Mouse (Mus musculus) spleen, postnatal 36 days (tissue): ENCODE results near the gene Mmgt2.

Source experiments
- DNase-seq, 2 experiments: peaks; one replicate each; pipeline ENCODE4 v3.0.0; 2022; ENCODE audit warnings: low spot score in 2 of 2, mixed read lengths in 1 of 2

Mmgt2 gene

DNA sequence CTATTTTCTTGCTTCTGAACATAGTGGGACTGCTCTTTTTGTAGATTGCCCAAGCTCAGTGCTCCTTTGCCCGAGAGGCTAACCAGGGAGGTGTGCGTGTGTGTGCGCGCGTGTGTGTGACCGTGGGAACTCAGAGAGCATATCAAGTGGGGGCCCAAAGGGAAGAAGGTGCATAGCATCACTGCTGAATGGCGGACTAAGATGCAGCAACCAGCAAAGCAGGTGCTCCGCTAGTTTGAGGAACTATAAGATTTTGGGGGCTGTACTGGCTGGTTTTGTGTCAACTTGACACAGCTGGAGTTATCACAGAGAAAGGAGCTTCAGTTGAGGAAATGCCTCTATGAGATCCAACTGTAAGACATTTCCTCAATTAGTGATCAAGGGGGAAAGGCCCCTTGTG lies 27.4 kb upstream of the Mmgt2 start:
- no peak for DNase-seq

DNA sequence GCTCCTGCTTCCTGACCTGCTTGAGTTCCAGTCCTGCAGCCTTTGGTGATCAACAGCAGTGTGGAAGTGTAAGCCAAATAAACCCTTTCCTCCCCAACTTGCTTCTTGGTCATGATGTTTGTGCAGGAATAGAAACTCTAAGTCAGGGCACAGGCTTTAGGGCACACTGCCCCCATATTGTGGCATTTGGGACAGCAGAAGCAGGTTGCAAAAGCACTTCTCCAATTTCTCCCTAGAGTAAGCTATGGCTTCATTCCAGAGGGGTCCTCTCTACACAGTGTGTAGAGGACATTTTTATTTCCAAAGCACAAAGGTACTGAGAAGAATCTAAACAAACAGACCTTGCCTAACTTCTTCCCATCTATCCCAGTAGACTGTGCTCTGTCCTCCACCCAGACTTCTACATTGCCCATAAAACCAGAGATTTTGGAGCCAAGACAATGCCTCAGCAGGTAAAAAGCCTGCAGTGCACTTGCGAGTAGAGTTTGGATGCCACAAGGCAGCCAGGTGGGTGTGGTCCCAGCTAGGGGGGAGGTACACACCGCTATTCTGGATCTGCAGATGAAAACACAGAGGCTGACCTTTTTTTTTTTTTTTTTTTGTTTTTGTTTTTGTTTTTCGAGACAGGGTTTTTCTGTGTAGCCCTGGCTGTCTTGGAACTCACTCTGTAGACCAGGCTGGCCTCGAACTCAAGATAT lies 26.7 kb upstream of the Mmgt2 start:
- no peak for DNase-seq

DNA sequence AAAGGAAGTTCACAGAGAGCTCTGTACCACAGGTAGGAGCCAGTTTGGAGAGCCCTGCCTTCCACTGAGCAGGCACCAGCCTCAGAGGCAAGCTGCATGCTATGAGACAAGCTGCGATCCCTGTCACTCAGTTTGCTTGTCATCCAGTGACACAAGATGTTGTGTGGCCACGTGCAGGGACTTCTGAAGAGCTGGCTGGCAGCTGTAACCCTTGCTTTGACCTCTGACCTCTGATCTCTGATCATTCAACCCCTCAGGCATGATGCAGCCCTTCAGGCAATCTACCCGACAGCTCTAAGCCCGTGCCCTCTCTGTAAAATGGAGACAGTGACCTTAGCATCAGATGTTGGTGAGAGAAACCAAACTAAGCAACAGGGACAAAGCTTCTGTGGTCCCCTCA lies 25.6 kb upstream of the Mmgt2 start:
- no peak for DNase-seq

DNA sequence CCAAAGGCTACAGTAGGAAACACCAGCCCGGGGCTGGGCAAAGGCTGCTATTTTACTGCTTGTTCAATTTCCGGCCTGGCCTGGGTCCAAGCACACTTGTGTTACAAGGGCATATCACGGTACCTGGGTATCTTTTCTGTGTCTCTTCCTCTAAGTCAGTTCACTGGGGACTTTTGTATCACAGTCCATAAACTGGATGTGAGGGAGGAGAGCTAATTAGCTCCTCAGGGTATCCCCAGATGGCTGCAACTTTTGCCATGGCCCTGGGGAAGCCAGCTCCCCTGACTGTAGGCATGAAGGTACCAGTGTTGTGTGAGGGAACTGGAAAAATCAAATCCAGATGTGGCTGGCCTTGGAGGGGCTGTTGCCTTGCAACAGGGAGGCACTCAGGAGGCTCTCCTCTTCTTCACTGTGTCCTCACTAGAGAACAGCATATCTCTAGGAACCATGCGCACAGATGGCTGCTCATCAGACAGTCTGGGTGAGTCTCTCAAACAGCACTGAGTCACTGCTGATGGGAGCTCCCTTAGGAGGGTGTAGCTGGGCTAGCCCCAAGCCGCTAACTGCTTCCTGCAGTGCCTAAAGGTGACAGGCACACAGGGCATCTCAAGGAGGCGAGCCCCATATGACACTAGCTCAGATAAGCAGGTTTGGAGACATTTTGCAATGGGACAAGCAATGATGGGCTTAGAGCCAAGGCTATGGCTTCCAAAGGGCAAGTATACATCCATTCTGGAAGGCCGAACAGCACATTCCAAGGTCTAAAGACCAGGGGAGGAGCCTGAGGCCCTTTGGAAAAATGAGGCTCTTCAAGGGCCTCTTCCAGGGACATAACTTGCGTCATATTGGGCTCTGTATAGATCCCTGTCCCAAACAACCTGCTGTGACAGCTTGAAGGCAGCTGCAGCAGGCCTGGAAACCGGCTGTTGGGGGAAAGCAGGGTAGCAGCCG lies 23.8 kb upstream of the Mmgt2 start:
- DNase-seq, result no peak

DNA sequence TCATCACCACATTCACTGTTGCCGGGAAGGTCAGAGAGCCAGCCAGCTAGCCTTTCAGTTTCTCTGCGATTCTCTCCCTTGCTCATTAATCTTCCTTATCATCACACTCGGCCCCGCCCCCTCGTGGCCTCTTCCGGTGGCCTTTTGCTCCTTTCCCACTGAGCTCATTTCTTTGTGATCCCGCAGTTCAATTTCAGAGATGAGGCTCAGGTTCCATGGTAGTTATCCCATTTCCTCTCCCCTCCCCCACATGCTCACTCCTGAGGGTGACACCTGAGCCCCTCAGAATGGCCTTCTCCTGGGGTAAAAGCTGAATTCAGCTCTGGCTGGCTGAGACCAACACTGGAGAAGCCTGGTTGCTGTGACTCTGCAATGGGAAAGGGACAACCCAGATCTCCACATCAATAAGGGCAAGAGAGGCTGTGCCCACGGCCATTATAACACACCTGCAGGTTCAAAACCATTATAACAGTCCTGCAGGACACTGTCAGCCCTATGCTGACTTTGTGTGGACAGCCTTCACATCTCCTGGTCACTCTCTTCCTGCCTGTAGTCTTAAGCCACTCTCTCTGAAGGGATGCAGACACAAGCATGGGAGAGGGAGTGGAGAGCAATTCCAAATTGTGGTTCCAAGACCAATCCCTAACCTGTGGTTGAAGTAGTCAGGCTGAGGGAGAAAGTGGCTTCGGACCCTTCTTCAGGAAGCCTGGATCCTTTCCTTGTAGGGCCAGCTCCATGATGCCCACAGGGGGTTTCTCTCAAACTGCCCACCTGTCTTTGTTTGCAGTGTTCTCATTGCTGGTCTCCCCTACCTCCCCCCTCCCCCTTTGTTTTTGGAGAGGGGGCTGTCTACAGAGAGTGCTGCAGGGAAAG lies 18.9 kb upstream of the Mmgt2 start:
- DNase-seq, result no peak

DNA sequence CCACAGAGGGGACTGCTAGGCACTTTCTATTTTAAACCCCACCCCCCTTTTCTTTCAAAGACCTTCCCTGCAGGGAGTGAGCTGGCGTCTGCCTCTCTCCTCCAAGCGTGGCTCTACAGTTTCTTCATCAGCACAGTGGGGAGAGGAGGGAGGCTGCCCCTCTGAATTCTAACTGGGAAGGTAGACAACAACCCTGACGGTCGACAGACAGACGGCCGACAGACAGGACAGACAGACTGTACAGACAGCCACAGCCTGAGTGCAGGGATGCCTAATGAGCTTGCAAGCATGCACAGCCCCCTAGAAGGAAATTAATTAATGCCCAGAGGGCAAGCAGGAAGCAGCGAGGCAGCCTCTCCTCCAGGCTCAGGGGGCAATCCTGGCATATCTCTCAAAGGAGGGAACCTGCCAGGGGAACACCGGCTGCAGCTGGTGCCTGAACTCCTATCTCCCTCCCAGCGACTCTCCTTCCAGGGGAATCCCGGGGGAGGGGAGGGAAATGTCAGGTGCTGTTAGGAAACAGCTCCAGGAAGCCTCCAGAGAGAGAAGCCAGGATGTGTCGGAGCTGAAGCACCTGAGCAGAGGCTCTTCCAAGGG lies 18.1 kb upstream of the Mmgt2 start:
- no peak for DNase-seq

DNA sequence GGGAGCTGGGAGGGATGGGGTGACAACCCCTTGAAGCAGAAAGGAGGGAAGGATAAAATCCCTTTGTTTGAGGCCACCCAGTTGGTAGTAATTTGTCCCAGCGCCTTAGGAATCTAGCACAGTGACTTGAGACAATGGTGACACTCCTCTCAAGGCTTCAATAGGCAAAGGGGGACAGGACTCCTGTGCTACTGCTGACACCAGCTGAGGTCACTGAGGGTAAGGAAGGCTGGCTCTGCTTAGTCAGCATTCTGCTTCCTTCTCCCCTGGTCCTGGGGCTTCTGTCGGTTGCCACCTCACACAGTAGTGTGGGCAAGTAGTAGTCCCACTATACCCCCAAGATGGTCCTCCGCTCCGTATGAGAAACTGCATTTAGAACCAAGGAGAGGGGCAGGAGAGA lies 17.3 kb upstream of the Mmgt2 start:
- DNase-seq, result no peak

DNA sequence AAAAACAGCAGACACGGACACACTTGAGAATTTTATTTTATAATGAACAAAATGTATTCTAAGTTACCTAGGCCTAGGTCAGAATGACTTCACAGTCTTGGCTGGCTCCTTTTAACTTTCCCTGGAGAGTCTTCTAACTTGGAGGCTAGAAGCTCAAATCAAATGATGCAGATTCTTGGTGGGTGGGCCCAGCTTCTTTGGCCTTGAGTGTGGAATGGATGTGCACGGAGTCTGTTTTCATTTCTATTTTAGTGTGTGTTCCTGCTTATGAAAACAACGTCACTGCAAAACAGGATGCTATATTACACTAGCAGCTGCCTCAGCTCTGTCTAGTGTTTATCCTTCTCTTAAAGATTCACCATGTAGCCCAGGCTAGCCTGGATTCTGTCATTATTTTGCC lies 13.1 kb upstream of the Mmgt2 start:
- DNase-seq, result no peak

DNA sequence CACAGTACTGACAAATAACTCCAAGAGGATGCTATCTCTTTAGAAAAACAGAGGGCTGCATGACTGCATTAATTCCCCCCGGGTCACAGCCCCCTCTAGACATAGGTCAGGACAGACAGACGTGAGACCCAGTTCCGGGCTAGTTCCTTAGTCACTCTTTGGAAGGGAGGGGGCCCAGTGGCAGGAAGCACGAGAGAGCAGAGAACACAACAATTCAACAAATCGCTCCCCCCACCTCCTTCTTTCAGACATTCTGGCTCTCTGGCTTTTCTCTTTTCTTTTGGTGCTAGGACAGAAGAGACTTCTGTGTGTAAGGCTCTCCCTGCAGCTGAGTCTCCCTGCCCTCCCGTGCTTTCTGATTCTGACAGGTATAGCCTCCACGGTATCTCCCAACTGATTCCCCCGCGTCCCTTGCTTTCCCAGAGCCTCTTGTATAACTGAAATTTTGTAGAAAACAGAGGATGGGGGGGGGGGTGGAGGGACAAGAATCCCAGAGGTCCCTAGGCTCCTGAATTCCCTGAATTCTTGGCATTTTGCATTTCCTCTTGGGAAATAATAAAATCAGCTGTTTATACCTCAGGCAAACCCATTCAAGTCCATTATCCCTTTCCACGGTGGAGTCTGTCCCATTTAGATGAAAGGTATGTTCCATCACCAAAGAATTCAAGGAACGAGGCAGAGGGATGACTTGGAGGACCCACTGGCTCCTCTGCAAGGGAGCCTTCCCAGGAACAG lies 12.2 kb upstream of the Mmgt2 start:
- DNase-seq, result no peak

DNA sequence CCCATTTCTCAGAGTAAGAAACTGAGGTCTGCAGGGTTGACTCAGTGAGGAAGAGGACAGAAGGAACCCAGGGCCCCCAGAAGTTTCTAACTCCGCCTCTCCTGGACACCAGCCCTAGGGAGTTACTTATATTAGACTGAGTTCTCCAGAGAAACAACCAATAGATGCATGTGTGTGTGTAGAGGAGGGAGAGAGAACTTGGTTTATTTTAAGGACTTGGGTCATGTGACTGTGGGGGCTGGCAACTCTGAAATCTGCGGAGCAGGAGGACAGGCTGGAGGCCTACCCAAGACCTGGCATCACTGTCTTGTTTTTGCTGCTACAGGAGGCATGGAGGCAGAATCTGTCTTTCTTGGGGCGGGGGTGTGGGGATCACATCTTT lies 11.6 kb upstream of the Mmgt2 start:
- no peak for DNase-seq

DNA sequence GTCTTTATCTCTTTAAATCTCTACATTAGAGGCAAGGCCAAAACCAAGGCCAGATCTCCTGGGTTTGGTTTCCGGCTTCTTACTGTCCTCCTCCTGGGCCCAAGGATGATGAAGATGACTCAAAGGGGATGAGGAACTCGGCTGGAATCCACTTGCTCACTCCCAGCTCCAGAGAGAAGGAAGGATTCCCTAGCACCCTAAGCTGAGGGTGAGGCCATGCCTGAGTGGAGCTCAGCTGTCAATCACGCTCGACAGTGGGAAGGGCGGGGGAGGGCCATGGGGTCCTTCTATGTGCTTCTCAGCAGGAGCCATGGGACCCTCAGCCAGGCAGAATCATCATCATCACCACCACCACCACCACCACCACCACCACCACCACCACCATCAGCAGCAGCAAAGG lies 11.1 kb upstream of the Mmgt2 start:
- no peak for DNase-seq

DNA sequence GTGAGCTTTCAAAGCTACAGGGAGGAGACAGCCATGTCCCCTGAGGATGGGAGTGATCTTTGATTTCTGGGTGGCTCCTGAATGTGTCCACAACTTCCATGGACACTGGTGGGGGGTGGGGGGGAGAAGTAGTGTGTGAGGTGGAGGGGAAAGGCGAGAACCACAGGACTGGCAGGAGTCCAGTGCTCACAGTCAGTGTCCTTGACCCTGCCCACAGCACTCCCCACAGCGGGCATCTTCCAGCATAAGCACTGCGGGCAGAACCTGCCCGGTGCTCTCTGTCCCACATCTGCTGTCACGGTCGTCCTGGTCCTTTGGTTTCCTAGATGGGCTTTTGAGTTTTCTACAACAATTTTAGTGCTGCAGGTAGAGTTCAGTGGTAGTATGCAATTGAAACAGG lies 10.7 kb upstream of the Mmgt2 start:
- no peak for DNase-seq

DNA sequence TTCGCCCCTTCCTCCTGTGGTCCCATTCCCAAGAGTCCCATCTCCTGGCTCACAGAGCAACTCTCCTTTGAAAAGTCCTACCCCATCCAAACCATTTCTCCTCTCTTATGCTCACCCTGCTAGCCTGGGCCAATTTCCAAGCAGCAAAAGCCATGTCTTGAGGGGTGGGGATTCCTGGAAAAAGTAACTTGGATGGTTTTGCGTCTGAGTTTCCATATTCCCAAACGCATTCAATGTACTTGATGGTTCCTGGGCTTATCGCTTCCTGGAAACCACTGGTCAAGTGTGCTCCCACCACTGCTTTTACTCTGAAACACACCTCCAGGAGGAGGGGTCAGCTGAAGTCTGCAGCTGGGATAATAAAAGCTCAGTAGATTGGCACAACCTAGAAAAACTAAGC lies 10.1 kb upstream of the Mmgt2 start:
- no peak for DNase-seq

DNA sequence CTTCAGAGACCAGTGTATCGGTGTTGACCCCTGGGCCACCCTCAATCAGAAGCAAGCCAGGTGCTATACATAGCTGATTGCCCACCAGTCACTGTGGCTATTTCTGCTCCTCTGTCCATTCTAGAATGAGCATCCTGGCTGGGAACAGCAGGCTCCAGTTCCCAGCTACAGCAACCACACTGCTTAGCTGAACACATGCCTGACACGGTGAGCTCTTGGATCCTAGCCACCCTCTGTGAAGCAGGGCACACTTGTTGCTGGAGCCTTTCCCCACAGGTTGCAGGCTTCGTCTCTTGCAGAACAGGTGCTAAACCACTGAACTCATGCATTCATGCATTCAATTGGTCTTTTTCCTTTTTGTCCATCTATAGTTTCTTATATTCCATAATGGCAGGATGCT lies 8.1 kb upstream of the Mmgt2 start:
- DNase-seq, result no peak

DNA sequence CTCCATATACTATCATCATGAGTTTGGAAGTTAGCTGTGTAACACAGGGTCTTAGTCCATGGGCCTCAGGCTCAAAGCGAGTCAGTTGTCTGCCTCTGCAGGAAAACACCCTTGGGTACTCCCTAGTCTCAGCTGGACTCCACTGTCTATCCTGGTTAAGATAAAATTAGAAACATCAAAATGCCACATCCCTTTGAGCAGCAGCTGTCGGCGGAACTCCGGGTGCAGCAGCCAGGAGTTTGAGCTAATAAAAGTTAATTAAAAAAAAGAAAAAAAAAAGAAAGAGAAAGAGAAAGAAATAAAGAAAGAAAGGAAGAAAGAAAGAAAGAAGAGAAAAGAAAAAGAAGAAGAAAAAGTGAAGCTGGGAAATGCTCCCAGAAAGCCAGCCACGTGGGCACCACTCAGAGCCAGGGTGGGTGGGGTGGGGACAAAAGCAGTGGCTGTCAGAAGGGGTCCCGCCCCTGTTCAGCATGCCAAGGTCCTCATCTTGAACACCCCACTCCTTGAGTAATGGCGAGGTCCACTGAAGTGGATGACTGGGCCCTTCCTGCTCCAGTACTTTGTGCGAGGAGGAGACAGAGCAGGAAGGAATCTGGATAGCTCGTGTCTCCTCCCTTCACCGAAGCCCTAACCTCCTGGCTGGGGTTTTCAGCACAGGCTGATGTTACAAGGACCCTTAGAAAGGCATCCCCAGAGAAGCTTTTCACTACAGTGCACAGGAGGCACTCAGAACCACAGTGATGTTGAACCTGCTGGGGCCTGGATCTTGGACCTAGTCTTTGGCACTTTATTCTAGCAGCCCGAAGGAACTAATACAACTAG lies 6.2 kb upstream of the Mmgt2 start:
- DNase-seq, result no peak

DNA sequence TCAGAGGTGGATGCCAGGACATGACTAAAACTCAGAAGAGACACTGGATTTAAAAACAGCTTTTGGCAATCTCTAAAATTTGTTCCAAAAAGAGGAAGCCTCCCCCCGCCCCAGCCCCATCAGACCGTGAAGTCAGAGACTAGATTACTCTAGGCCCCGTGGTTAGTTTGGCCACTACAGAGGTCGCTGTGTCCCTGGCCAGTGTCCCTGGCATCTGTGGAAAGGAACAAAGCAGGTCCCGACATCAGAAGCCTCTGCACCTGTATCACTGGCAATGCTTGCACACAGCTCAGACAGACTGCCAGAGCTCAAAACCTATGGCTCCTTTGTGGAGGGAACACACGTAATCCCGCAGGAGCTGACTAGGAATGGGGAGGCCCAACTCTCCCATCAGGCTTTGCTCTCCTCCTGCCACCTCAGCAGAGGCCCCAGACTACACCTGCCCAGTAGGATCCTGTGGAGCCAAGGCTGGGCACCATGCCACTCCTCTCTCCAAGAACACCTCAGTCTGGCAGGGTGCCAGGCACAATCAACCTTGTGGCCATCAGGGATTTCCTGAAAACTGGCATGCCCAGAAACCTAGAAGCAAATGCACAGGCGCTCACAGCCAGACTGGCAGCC lies 5.3 kb upstream of the Mmgt2 start:
- DNase-seq, result no peak

DNA sequence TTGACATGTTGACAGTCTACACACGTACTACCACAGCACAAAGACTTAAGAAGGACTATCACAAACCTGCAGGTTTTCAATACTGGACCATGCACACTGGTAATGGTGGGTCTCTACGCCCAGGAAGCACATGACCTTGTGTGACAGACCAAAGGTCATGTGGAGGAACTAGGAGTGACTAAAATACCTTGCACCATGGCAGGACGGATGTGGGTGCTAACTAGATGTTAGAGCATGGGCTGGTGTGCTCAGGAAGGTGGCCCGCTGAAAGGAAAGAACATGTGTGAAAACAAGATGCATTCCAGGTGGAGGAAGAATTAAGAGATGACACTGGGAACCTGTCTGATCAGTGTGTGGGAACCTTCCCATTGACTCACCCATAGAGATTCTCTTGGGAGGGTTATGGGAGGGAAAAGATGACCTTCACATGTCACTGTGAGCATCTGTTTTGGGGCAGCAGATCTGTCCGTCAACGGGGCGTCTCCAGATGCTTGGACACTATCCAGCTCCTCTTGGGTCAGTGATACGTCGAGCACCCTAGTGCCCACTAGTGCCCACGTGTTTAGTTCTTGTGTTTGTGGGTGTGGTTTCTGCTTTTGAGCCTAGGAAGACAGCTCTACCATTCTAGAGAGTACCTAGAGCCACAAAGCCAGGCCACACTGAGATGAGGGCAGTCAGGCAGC lies 4.6 kb upstream of the Mmgt2 start:
- peak; percentile 20 to 22 for DNase-seq

DNA sequence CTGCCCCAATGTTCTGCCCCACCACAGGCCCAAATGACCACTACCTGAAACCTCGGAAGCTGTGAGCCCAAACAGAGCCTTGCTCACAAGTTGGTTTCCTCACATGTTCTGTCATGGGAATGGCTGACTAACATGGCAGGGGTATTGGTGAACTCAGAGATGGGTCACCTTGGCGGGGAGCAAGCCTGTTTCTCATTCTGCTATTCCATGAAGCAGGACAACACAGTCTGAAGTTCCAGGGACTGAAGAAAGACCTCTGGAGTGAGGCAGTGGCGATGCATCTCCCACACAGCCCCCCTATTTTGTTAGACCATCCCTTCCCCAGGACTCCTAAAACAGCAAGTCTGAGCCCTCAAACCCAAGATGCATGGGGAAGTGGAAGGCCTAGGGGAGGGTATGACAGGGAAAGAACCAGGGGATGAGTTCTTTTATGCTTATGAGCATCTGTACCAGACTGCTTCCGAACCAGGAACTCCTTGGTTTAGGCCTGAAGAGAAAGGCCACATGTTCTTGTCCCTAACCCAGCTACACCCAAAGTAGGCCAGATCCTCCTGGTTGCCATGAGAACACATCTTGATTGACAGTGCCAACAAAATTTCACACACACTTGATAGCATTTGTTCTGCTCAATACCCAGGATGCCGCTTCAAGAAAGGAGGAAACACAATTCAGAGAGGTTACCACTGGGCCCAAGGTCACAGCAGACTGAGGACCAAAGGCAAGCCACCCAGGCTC lies 3.7 kb upstream of the Mmgt2 start:
- no peak for DNase-seq

DNA sequence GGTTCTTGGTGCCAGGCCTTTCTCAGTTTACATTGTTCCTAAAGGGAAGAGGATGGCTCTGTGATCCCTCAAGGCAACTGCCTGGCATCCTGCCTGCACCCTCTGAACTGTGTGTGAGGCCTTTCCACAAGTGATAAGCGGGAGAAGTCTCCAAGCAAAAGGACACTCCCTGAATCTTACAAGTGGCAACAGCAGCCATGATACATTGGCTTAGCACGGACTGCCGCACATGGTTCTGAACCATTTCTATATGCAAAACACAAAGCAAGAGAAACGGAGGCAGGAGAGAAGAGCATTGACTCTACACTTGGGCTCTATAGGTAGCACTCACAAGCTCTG lies 3.2 kb upstream of the Mmgt2 start:
- DNase-seq, result no peak
